Mouse (Mus musculus) inflammation-experienced regulatory T-cells (primary cell): ENCODE data around the gene Mrm1. TPM values are rescaled to one million over a fixed set of nuclear protein-coding genes. Genes with fewer than 3 reads are reported as not detected.

ENCODE experiments used
- polyA plus RNA-seq, 2 experiments: library from polyadenylated mRNA; unstranded; fragments of 100-300 nt; shearing (Covaris generic); gene quantifications; one replicate each; pipeline ENCODE4 v1.2.1; 2017

The Mrm1 gene
- 10 to 100 TPM; 23.6 to 29.4 TPM for polyA plus RNA-seq

DNA sequence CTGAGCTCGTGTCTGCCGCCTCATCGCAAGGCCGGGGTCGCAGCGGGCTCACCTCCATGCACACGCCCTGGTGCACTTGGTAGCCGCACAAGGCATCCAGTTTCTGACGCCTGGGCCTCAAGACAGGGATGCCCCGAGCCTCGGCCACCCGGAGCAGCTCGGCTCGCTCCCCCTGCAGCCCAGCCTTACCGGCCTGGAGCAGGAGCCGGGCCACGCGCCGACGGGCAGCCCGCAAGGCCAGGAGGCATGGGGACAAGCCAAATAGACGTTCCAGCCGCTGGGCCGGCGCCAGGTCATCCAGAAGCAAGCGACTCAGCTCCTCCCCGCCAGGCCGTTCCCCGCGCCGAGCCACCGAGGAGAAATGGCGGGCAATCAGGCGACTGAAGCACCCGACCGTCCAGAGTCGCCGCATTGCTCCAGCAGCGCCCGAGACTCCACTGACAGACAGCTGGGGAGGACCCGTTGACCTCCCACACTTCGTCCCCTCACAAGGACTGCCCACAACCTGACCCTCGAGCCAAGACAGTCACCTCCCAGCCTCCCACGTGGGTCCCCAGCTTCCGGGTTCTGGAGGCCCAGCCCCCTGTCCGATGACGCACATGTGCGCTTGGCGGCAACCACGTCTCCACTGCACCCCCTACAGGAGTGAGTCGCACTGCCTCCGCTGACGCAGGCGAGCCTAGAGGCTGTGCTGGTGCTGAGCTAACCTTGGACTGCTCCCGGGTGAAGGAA, at the start of gene Mrm1:
Gene Mrm1 (minus strand): TSS at position 555 of the 732 bp plus-strand sequence.

DNA sequence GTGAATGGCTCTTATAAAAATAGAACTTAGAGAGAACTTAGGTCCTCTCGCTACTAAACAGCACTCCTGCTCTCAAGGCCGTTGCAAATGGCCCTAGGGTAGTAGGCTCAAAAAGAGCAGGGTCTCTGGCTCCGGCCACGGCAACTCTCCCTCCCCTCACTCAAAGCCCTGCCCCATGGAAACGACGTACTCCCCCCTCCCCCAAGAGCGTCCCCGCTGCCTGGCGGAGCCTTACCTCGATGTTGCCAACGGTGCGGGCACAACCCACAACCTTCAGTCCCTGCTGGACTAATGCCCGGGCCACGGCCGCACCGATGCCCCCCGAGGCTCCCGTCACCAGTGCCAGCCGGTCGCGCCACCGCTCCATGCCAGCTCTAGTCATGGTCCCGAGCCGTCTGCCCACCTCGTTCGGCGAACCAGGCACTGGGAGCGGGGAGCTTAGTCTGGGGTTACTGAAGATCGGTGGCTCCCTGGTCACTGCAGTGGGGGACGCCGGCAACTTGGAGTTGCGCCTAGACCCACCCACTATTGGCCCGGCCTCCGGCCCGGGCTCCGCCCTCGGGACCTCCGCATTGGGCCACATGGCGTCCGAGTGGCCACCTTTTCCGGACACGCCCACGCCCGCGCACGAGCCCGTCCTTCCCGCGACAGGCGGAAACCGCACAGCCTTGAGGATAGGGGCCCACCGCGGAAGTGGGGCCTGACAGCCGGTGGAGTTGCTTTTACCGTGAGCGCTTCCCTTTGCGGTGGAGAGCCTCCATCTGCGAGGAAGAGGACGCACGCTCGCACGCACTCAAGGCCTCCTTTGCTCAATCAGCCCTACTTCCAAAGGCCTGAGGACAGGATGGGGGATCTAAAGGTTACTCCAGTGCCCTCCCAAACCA, 9.4 kb upstream of the Mrm1 start, which contains the start of gene Dhrs11:
Gene Dhrs11 (minus strand): TSS at position 479 of the 884 bp plus-strand sequence.

Other genes starting within 250 kb of the Mrm1 start
- 10 to 100 TPM; 19.9 to 26.6 TPM for gene Dhrs11, start 9.5 kb upstream of the Mrm1 start, polyA plus RNA-seq
- 100 to 1,000 TPM; 154 to 156 TPM for gene Ggnbp2, start 51.3 kb upstream of the Mrm1 start, polyA plus RNA-seq
- gene Myo19, start 60.6 kb upstream of the Mrm1 start, polyA plus RNA-seq, result 1 to 10 TPM; 3.7 to 7.8 TPM
- 1 to 10 TPM; 2.9 to 5.6 TPM for gene Pigw, start 60.8 kb upstream of the Mrm1 start, polyA plus RNA-seq
- gene Znhit3, start 96.9 kb upstream of the Mrm1 start, polyA plus RNA-seq, result 10 to 100 TPM; 27.9 to 58.4 TPM
- gene Car4, start 138.3 kb upstream of the Mrm1 start, polyA plus RNA-seq, result under 1 TPM; 0.49 to 0.86 TPM